Mouse (Mus musculus): Measurements from ENCODE around the gene Prdx2. TPM values are rescaled to one million over a fixed set of nuclear protein-coding genes. Genes with fewer than 3 reads are reported as not detected.
A peak's percentile ranks its signal among the peaks of the same experiment; 100 is the strongest.

The Prdx2 gene
- polyA plus RNA-seq, 1 experiment from 2014 or later, result 1,349 TPM

GRCm38 (mm10) chr8:84980622-84981358, 11.4 kb downstream of the Prdx2 start:
- no peak overlapping the region for H3K27ac ChIP-seq (ENCODE audit: low read depth, low read length)
- H3K36me3 ChIP-seq (ENCODE audit: control insufficient read depth, insufficient read depth, low read length), result no peaks in the 10 kb centered on the region
- no peaks in the 10 kb centered on the region for H3K9me3 ChIP-seq (ENCODE audit: control insufficient read depth, low read length)
- no peak overlapping the region for H3K9ac ChIP-seq (ENCODE audit: low read length)
- ATAC-seq (ENCODE audit: low FRiP score), result no peak
- no peak overlapping the region for H3K4me2 ChIP-seq
- DNase-seq (ENCODE audit: low spot score, missing footprints), result peak; percentile 92
- no peak overlapping the region for H3K4me3 ChIP-seq (ENCODE audit: low read depth, low read length)
- H3K4me1 ChIP-seq (ENCODE audit: control insufficient read depth, insufficient read depth, low read length), result peaks cover 54% of the 10 kb centered on the region
- peaks cover 38% of the 10 kb centered on the region for H3K27me3 ChIP-seq (ENCODE audit: control insufficient read depth, insufficient read depth, low read length)
- WGBS, result 39% methylated on average over 11 of the region's 11 CpGs

- WGBS, result 84% methylated on average over 15 of the region's 15 CpGs
- Histone ChIP-seq H3K27ac (ENCODE audit: low read depth, low read length) (no peak overlapping the region), H3K4me1 (ENCODE audit: control insufficient read depth, insufficient read depth, low read length) (peaks cover 48% of the 10 kb centered on the region)
These were observed 12.5 kb downstream of the Prdx2 start for GRCm38 (mm10) chr8:84981644-84982498.

GRCm38 (mm10) chr8:84982499-84983011, 13.2 kb downstream of the Prdx2 start:
- Histone ChIP-seq H3K9ac (ENCODE audit: low read length) (no peak overlapping the region), H3K4me3 (ENCODE audit: low read depth, low read length) (no peak overlapping the region), H3K27ac (ENCODE audit: low read depth, low read length) (no peak overlapping the region), H3K27me3 (ENCODE audit: control insufficient read depth, insufficient read depth, low read length) (peaks cover 36% of the 10 kb centered on the region), H3K9me3 (ENCODE audit: control insufficient read depth, low read length) (no peaks in the 10 kb centered on the region), H3K36me3 (ENCODE audit: control insufficient read depth, insufficient read depth, low read length) (no peaks in the 10 kb centered on the region), H3K4me1 (ENCODE audit: control insufficient read depth, insufficient read depth, low read length) (peaks cover 41% of the 10 kb centered on the region), H3K4me2 (no peak overlapping the region)
- no peak for ATAC-seq (ENCODE audit: low FRiP score)
- peak; percentile 61 for DNase-seq (ENCODE audit: low spot score, missing footprints)
- WGBS, result 63% methylated on average over 3 of the region's 3 CpGs

More at GRCm38 (mm10) chr8:84981644-84982498, 12.5 kb downstream of the Prdx2 start:
- peak; percentile 81 for DNase-seq (ENCODE audit: low spot score, missing footprints)
- Histone ChIP-seq H3K36me3 (ENCODE audit: control insufficient read depth, insufficient read depth, low read length) (no peaks in the 10 kb centered on the region), H3K9me3 (ENCODE audit: control insufficient read depth, low read length) (no peaks in the 10 kb centered on the region), H3K27me3 (ENCODE audit: control insufficient read depth, insufficient read depth, low read length) (peaks cover 43% of the 10 kb centered on the region), H3K9ac (ENCODE audit: low read length) (no peak overlapping the region), H3K4me3 (ENCODE audit: low read depth, low read length) (no peak overlapping the region), H3K4me2 (no peak overlapping the region)
- ATAC-seq (ENCODE audit: low FRiP score), result no peak

- H3K4me3 ChIP-seq (ENCODE audit: low read depth, low read length), result no peak overlapping the region
- H3K9ac ChIP-seq (ENCODE audit: low read length), result peak overlapping the region; percentile 64; the same call in 1 of the 2 replicates
- H3K27ac ChIP-seq (ENCODE audit: low read depth, low read length), result no peak overlapping the region
These were observed 15.1 kb downstream of the Prdx2 start for GRCm38 (mm10) chr8:84984294-84985048.

GRCm38 (mm10) chr8:84985049-84985683, 15.8 kb downstream of the Prdx2 start:
- H3K27me3 ChIP-seq (ENCODE audit: control insufficient read depth, insufficient read depth, low read length), result peaks cover 13% of the 10 kb centered on the region
- no peaks in the 10 kb centered on the region for H3K9me3 ChIP-seq (ENCODE audit: control insufficient read depth, low read length)
- H3K27ac ChIP-seq (ENCODE audit: low read depth, low read length), result no peak overlapping the region
- H3K4me3 ChIP-seq (ENCODE audit: low read depth, low read length), result peak overlapping the region; percentile 44
- H3K4me2 ChIP-seq, result peak overlapping the region; percentile 95
- WGBS, result 0% methylated on average over 23 of the region's 23 CpGs
- DNase-seq (ENCODE audit: low spot score, missing footprints) (peak; percentile 84), ATAC-seq (ENCODE audit: low FRiP score) (no peak)
- no peaks in the 10 kb centered on the region for H3K36me3 ChIP-seq (ENCODE audit: control insufficient read depth, insufficient read depth, low read length)
- peaks cover 22% of the 10 kb centered on the region for H3K4me1 ChIP-seq (ENCODE audit: control insufficient read depth, insufficient read depth, low read length)
- peak overlapping the region; percentile 64 for H3K9ac ChIP-seq (ENCODE audit: low read length)

More at GRCm38 (mm10) chr8:84984294-84985048, 15.1 kb downstream of the Prdx2 start:
- Histone ChIP-seq H3K36me3 (ENCODE audit: control insufficient read depth, insufficient read depth, low read length) (no peaks in the 10 kb centered on the region), H3K9me3 (ENCODE audit: control insufficient read depth, low read length) (no peaks in the 10 kb centered on the region), H3K4me2 (peak overlapping the region; percentile 95), H3K27me3 (ENCODE audit: control insufficient read depth, insufficient read depth, low read length) (peaks cover 17% of the 10 kb centered on the region), H3K4me1 (ENCODE audit: control insufficient read depth, insufficient read depth, low read length) (peaks cover 26% of the 10 kb centered on the region)
- 15% methylated on average over 16 of the region's 16 CpGs for WGBS
- DNase-seq (ENCODE audit: low spot score, missing footprints), result peak; percentile 64
- ATAC-seq (ENCODE audit: low FRiP score), result no peak

- H3K27ac ChIP-seq (ENCODE audit: low read depth, low read length), result no peak overlapping the region
- peak; percentile 20 for ATAC-seq (ENCODE audit: low FRiP score)
These were observed 16.4 kb downstream of the Prdx2 start for GRCm38 (mm10) chr8:84985684-84986378.

GRCm38 (mm10) chr8:84986379-84986945, 17.1 kb downstream of the Prdx2 start:
- Histone ChIP-seq H3K36me3 (ENCODE audit: control insufficient read depth, insufficient read depth, low read length) (no peaks in the 10 kb centered on the region), H3K4me3 (ENCODE audit: low read depth, low read length) (peak overlapping the region; percentile 44; the same call in 1 of the 2 replicates), H3K9me3 (ENCODE audit: control insufficient read depth, low read length) (no peaks in the 10 kb centered on the region), H3K9ac (ENCODE audit: low read length) (no peak overlapping the region; the same call in 1 of the 2 replicates), H3K27me3 (ENCODE audit: control insufficient read depth, insufficient read depth, low read length) (peaks cover 8% of the 10 kb centered on the region), H3K4me2 (peak overlapping the region; percentile 95), H3K4me1 (ENCODE audit: control insufficient read depth, insufficient read depth, low read length) (peaks cover 25% of the 10 kb centered on the region), H3K27ac (ENCODE audit: low read depth, low read length) (no peak overlapping the region)
- no peak for DNase-seq (ENCODE audit: low spot score, missing footprints)
- ATAC-seq (ENCODE audit: low FRiP score), result no peak
- WGBS, result 44% methylated on average over 8 of the region's 8 CpGs

More at GRCm38 (mm10) chr8:84985684-84986378, 16.4 kb downstream of the Prdx2 start:
- Histone ChIP-seq H3K4me2 (peak overlapping the region; percentile 95), H3K9me3 (ENCODE audit: control insufficient read depth, low read length) (no peaks in the 10 kb centered on the region), H3K27me3 (ENCODE audit: control insufficient read depth, insufficient read depth, low read length) (peaks cover 11% of the 10 kb centered on the region), H3K4me3 (ENCODE audit: low read depth, low read length) (peak overlapping the region; percentile 44), H3K36me3 (ENCODE audit: control insufficient read depth, insufficient read depth, low read length) (no peaks in the 10 kb centered on the region), H3K4me1 (ENCODE audit: control insufficient read depth, insufficient read depth, low read length) (peaks cover 25% of the 10 kb centered on the region), H3K9ac (ENCODE audit: low read length) (peak overlapping the region; percentile 64)
- under 1% methylated on average over 53 of the region's 53 CpGs for WGBS
- DNase-seq (ENCODE audit: low spot score, missing footprints), result peak; percentile 97

All from midbrain, embryonic 11.5 days (tissue).